Mouse (Mus musculus) liver, embryonic 12.5 days (tissue): ENCODE results near the gene Hapln2. TPM values are rescaled to one million over a fixed set of nuclear protein-coding genes. Genes with fewer than 3 reads are reported as not detected.
A peak's percentile ranks its signal among the peaks of the same experiment; 100 is the strongest.

Experiments
- ATAC-seq: fragments of 200-750 bp; cut with Nextera tagmentation; 2 replicates; pipeline ENCODE4 v1.8.0; 2017; ENCODE audit warnings: moderate number of reproducible peaks, mild to moderate bottlenecking, moderate library complexity
- H3K27ac ChIP-seq: fragments of 300-500 bp; sonication (generic); 2 replicates; pipeline ENCODE4 v1.5.1; 2016; ENCODE audit warnings: mild to moderate bottlenecking
- H3K27me3 ChIP-seq: fragments of 300-500 bp; sonication (generic); replicated peaks from 2 replicates; pipeline ENCODE4 v1.6.1; 2016; ENCODE audit warnings: mild to moderate bottlenecking, moderate library complexity
- H3K36me3 ChIP-seq: fragments of 300-500 bp; sonication (generic); 2 replicates; pipeline ENCODE4 v1.6.1; 2016; ENCODE audit warnings: mild to moderate bottlenecking, moderate library complexity
- H3K4me1 ChIP-seq: fragments of 300-500 bp; sonication (generic); 2 replicates; pipeline ENCODE4 v1.6.1; 2016
- H3K4me2 ChIP-seq: fragments of 300-500 bp; sonication (generic); 2 replicates; pipeline ENCODE4 v1.6.1; 2016; ENCODE audit warnings: mild to moderate bottlenecking, moderate library complexity
- H3K4me3 ChIP-seq: fragments of 300-500 bp; sonication (generic); 2 replicates; pipeline ENCODE4 v1.5.1; 2016; ENCODE audit warnings: mild to moderate bottlenecking, moderate library complexity
- H3K9ac ChIP-seq: fragments of 300-500 bp; sonication (generic); 2 replicates; pipeline ENCODE4 v1.6.1; 2016; ENCODE audit warnings: mild to moderate bottlenecking, moderate library complexity
- H3K9me3 ChIP-seq: fragments of 300-500 bp; sonication (generic); replicated peaks from 2 replicates; pipeline ENCODE4 v1.6.1; 2016; ENCODE audit warnings: mild to moderate bottlenecking, moderate library complexity
- WGBS: fragments of 180-500 bp; shearing (Covaris S2); methylation state at CpG from one replicate; pipeline ENCODE4 v1.1.7; 2016; ENCODE audit not compliant: insufficient replicate concordance; 5-methylcytosine and 5-hydroxymethylcytosine counted together
- polyA plus RNA-seq: library from polyadenylated mRNA; unstranded; fragments of >200 nt; fragmentation: Nextera tagmentation; extraction: Ambion mirVana; gene quantifications from 2 replicates; pipeline ENCODE4 v1.2.1, GENCODE M21; 2016

Gene Hapln2
- polyA plus RNA-seq, 1 experiment from 2014 or later: not detected

DNA sequence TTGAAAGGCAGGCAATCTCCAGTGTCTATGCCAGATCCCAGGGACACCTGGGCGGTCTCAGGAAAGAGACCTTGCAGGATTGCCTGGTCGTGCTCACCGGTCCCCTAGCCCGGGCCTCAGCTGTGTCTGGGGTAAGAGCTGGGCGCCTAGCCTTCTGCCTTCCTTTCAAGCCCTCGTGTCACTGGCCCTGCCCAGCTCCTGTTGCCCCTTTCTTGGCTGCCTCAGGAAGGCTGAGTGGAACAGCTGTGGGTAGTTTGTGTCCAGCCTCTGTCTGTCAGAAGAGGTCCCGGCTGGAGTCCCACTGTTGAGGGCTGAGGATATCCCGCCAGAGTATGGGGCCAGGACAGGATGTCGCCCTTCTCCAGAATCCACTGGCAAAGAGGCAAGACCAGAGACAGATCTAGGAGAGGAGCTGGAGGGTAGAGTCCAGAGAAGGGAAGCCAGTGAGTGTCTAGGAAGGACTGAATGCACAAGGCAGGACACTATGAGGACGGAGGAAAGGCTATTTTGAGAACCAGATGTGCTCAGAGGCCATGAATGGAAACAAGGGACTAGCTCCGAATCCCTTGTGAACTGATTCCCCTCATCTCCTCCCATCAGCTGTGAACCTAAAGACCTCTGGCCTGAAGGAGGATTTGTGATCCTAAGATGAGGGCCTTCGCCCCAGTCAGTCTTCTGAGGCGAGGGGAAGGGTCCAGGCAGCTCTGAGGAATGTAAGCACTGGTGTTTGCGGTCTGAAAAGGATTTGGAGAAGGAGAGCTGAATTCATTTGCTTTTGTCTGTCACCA lies 53.6 kb downstream of the Hapln2 start:
- WGBS: 53% methylated on average over 14 of the region's 14 CpGs
- Histone ChIP-seq H3K9ac (no peak overlapping the region), H3K27me3 (peaks cover 95% of the 10 kb centered on the region), H3K4me2 (peak overlapping the region; percentile 62; the same call in 1 of the 2 replicates), H3K4me1 (peaks cover 24% of the 10 kb centered on the region), H3K4me3 (0 out of 2 replicates have a peak overlapping the region, but pooled peaks have one; percentile 9), H3K36me3 (no peaks in the 10 kb centered on the region), H3K9me3 (no peaks in the 10 kb centered on the region), H3K27ac (no peak overlapping the region)
- no peak for ATAC-seq

DNA sequence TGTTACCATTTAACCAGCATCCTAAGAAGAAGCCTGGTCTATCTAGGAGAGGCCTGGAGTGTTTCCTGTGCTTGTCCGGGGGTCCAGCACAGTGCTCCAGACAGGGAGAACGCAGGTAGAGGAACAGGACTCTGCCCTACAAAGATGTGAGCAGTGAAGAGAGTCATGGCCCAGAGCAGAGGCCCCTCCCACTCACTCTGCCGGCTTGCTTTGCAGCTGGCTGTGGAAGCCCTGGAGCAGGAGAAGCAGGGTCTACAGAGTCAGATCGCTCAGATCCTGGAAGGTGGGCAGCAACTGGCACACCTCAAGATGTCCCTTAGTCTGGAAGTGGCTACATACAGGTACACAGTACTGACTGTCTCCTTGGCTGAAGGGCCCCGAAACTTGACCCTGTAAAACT lies 54.6 kb downstream of the Hapln2 start:
- 37% methylated on average over 5 of the region's 5 CpGs for WGBS

DNA sequence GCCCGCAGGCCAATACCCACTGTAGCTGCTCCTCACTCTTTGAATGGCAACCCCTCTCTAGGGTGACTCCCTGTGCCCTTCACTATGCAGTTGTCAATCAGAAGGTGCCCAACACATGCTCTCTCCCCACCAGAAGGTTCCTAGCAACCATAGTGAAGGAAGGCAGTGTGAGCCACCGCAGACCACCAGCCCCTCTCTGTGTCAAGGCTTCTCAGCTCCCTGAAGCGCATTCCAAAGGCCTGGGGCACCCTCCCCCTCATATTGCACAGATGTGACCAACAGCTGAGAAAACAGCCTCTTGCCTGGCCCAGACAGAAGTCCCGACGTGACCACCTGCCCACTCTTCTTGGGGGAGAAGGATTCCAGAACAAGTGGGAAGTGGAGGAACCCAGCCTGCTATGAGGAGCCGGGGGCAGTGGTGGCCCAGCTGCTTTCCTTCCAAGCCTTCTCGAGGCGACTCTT lies 55.1 kb downstream of the Hapln2 start:
- Histone ChIP-seq H3K9me3 (no peaks in the 10 kb centered on the region), H3K36me3 (no peaks in the 10 kb centered on the region), H3K4me2 (peak overlapping the region; percentile 62), H3K27ac (no peak overlapping the region), H3K4me1 (peaks cover 24% of the 10 kb centered on the region), H3K4me3 (peak overlapping the region; percentile 51), H3K27me3 (peaks cover 96% of the 10 kb centered on the region), H3K9ac (no peak overlapping the region)
- no peak for ATAC-seq
- WGBS: 32% methylated on average over 8 of the region's 8 CpGs

More for the DNA sequence above, 54.6 kb downstream of the Hapln2 start:
- no peak overlapping the region for H3K9ac ChIP-seq
- peak overlapping the region; percentile 62 for H3K4me2 ChIP-seq
- peaks cover 24% of the 10 kb centered on the region for H3K4me1 ChIP-seq
- H3K9me3 ChIP-seq: no peaks in the 10 kb centered on the region
- H3K36me3 ChIP-seq: no peaks in the 10 kb centered on the region
- peak overlapping the region; percentile 51 for H3K4me3 ChIP-seq
- no peak overlapping the region for H3K27ac ChIP-seq
- peaks cover 95% of the 10 kb centered on the region for H3K27me3 ChIP-seq
- ATAC-seq: no peak

Other genes with a start within 250 kb of the Hapln2 start
- gene Ntrk1, start 232.4 kb downstream of the Hapln2 start, polyA plus RNA-seq: 0.31 and 0.59 TPM in 2 replicates
- gene Insrr, start 230.6 kb downstream of the Hapln2 start, polyA plus RNA-seq: 0.05 TPM in 1 of 2 replicates, not detected in the other
- 9.4 and 10.2 TPM in 2 replicates for gene Pear1, start 203.3 kb downstream of the Hapln2 start, polyA plus RNA-seq
- 0.04 and 0.11 TPM in 2 replicates for gene Sh2d2a, start 180.8 kb downstream of the Hapln2 start, polyA plus RNA-seq
- gene Prcc, start 142.0 kb downstream of the Hapln2 start, polyA plus RNA-seq: 8.7 and 8.9 TPM in 2 replicates
- 393 and 400 TPM in 2 replicates for gene Hdgf, start 121.3 kb downstream of the Hapln2 start, polyA plus RNA-seq
- gene Mrpl24, start 108.1 kb downstream of the Hapln2 start, polyA plus RNA-seq: 57.0 and 57.3 TPM in 2 replicates
- gene Isg20l2, start 97.3 kb downstream of the Hapln2 start, polyA plus RNA-seq: 51.9 and 52.2 TPM in 2 replicates
- 11.1 and 11.4 TPM in 2 replicates for gene Rrnad1, start 96.9 kb downstream of the Hapln2 start, polyA plus RNA-seq
- 3.9 and 6.5 TPM in 2 replicates for gene Crabp2, start 78.9 kb downstream of the Hapln2 start, polyA plus RNA-seq
- gene Nes, start 56.5 kb downstream of the Hapln2 start, polyA plus RNA-seq: 7.2 and 7.3 TPM in 2 replicates
- gene Bcan, start 27.4 kb downstream of the Hapln2 start, polyA plus RNA-seq: not detected in 2 replicates
- gene Gpatch4, start 15.5 kb upstream of the Hapln2 start, polyA plus RNA-seq: 41.4 and 44.0 TPM in 2 replicates
- 72.1 TPM in 2 replicates for gene Naxe, start 30.9 kb upstream of the Hapln2 start, polyA plus RNA-seq
- gene Ttc24, start 50.7 kb upstream of the Hapln2 start, polyA plus RNA-seq: not detected in 2 replicates
- gene Iqgap3, start 54.4 kb upstream of the Hapln2 start, polyA plus RNA-seq: 11.2 and 11.8 TPM in 2 replicates
- 12.1 and 13.6 TPM in 2 replicates for gene Mef2d, start 114.8 kb upstream of the Hapln2 start, polyA plus RNA-seq
- 14.5 and 16.0 TPM in 2 replicates for gene Rhbg, start 227.1 kb upstream of the Hapln2 start, polyA plus RNA-seq